Mouse (Mus musculus): Measurements from ENCODE around the gene Sgsm1. TPM values are rescaled to one million over a fixed set of nuclear protein-coding genes. Genes with fewer than 3 reads are reported as not detected.
A peak's percentile ranks its signal among the peaks of the same experiment; 100 is the strongest.

Gene Sgsm1
- total RNA-seq, 1 experiment = 7.1 TPM

DNA sequence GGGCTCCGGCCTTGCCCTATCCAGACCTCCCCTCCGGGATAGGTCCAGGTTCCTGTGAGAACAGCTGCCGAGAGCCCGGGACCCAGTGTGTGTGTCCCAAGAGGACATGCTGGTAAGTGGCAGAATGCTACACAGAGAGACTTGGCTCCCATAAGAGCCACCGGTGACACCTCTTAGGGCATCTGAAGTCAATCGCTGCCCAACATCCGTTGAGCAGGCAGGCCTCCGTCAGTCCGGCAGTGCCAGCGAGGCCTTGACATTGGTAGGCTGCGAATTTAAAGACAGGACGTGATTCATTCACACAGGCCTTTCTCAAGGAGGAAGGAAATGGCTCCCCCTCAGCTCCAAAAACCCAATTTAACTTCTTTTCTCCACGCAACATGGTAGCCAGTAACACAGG is 100.7 kb downstream of the Sgsm1 start:
- H3K4me3 ChIP-seq (ENCODE audit: insufficient read depth in 1 of 2, low read depth in 1 of 2, low read length in 2 of 2, poor library complexity in 1 of 2, severe bottlenecking in 1 of 2) = peak overlapping the region; percentile 50 to 70; a peak in 3 of 4 replicates
- no peaks in the 10 kb centered on the region for H3K9me3 ChIP-seq (ENCODE audit: control insufficient read depth, insufficient read depth, low read depth, low read length)
- in situ Hi-C loops (cut with MboI; ENCODE audit: low sequenced_read_pairs in 2 of 2, unreplicated experiment in 2 of 2) = no loop called here
- no peak for TF ChIP-seq ZNF384 (IDR thresholded peaks at IDR 0.05; ENCODE audit: low read depth, low read length)
- TF ChIP-seq CHD2 (IDR thresholded peaks at IDR 0.05; ENCODE audit: low read depth, low read length) = no peak
- no peak for TF ChIP-seq HCFC1 (IDR thresholded peaks at IDR 0.05; ENCODE audit: borderline replicate concordance, insufficient read depth, low read length)
- H3K36me3 ChIP-seq (ENCODE audit: control insufficient read depth, insufficient read depth, low read length, poor library complexity, severe bottlenecking) = no peaks in the 10 kb centered on the region
- no peak for DNase-seq (ENCODE audit: low read depth, low spot score)
- H3K9ac ChIP-seq (ENCODE audit: insufficient read depth, low read depth, low read length, poor library complexity, severe bottlenecking) = peak overlapping the region; percentile 51; the same call in 1 of the 2 replicates
- no peak overlapping the region for H3K27ac ChIP-seq (ENCODE audit: insufficient read depth, low read depth, low read length, poor library complexity, severe bottlenecking)
- H3K4me1 ChIP-seq (ENCODE audit: control insufficient read depth in 2 of 2, insufficient read depth in 2 of 2, low read length in 2 of 2, poor library complexity in 1 of 2) = peaks cover 0 to 20% of the 10 kb centered on the region in 2 experiments; a peak in 2 of 4 replicates

- Histone ChIP-seq H3K4me3 (ENCODE audit: insufficient read depth in 1 of 2, low read depth in 1 of 2, low read length in 2 of 2, poor library complexity in 1 of 2, severe bottlenecking in 1 of 2) (peak overlapping the region; percentile 50 to 70), H3K27ac (ENCODE audit: insufficient read depth, low read depth, low read length, poor library complexity, severe bottlenecking) (no peak overlapping the region), H3K9me3 (ENCODE audit: control insufficient read depth, insufficient read depth, low read depth, low read length) (no peaks in the 10 kb centered on the region), H3K36me3 (ENCODE audit: control insufficient read depth, insufficient read depth, low read length, poor library complexity, severe bottlenecking) (no peaks in the 10 kb centered on the region), H3K9ac (ENCODE audit: insufficient read depth, low read depth, low read length, poor library complexity, severe bottlenecking) (peak overlapping the region; percentile 51; the same call in 1 of the 2 replicates), H3K4me1 (ENCODE audit: control insufficient read depth in 2 of 2, insufficient read depth in 2 of 2, low read length in 2 of 2, poor library complexity in 1 of 2) (peaks cover 0 to 20% of the 10 kb centered on the region in 2 experiments; a peak in 2 of 4 replicates)
- TF ChIP-seq ZNF384 (IDR thresholded peaks at IDR 0.05; ENCODE audit: low read depth, low read length) = no peak
- TF ChIP-seq ZC3H11A (IDR thresholded peaks at IDR 0.05; ENCODE audit: borderline replicate concordance, low read depth, low read length) = no peak
- TF ChIP-seq HCFC1 (IDR thresholded peaks at IDR 0.05; ENCODE audit: borderline replicate concordance, insufficient read depth, low read length) = no peak
- no peak for TF ChIP-seq MAFK (IDR thresholded peaks at IDR 0.05; ENCODE audit: insufficient read depth, low read depth, low read length)
- TF ChIP-seq CHD2 (IDR thresholded peaks at IDR 0.05; ENCODE audit: low read depth, low read length) = no peak
- in situ Hi-C loops (cut with MboI; ENCODE audit: low sequenced_read_pairs in 2 of 2, unreplicated experiment in 2 of 2) = no loop called here
- peak; percentile 67 for DNase-seq (ENCODE audit: low read depth, low spot score)
Measured at GRCm38 (mm10) chr5:113209401-113209750, 101.2 kb downstream of the Sgsm1 start.

GRCm38 (mm10) chr5:113208622-113209400 is 101.8 kb downstream of the Sgsm1 start:
- no peaks in the 10 kb centered on the region for H3K9me3 ChIP-seq (ENCODE audit: control insufficient read depth, insufficient read depth, low read depth, low read length)
- H3K9ac ChIP-seq (ENCODE audit: insufficient read depth, low read depth, low read length, poor library complexity, severe bottlenecking) = no peak overlapping the region
- in situ Hi-C loops (cut with MboI; ENCODE audit: low sequenced_read_pairs in 2 of 2, unreplicated experiment in 2 of 2) = no loop called here
- no peak for TF ChIP-seq CHD2 (IDR thresholded peaks at IDR 0.05; ENCODE audit: low read depth, low read length)
- TF ChIP-seq HCFC1 (IDR thresholded peaks at IDR 0.05; ENCODE audit: borderline replicate concordance, insufficient read depth, low read length) = no peak
- TF ChIP-seq ZNF384 (IDR thresholded peaks at IDR 0.05; ENCODE audit: low read depth, low read length) = no peak
- no peak for TF ChIP-seq ZC3H11A (IDR thresholded peaks at IDR 0.05; ENCODE audit: borderline replicate concordance, low read depth, low read length)
- no peak for TF ChIP-seq MAFK (IDR thresholded peaks at IDR 0.05; ENCODE audit: insufficient read depth, low read depth, low read length)
- H3K4me3 ChIP-seq (ENCODE audit: insufficient read depth in 1 of 2, low read depth in 1 of 2, low read length in 2 of 2, poor library complexity in 1 of 2, severe bottlenecking in 1 of 2) = peak overlapping the region; percentile 50 to 70
- no peak for DNase-seq (ENCODE audit: low read depth, low spot score)
- H3K27ac ChIP-seq (ENCODE audit: insufficient read depth, low read depth, low read length, poor library complexity, severe bottlenecking) = no peak overlapping the region; the same call in 1 of the 2 replicates
- no peaks in the 10 kb centered on the region for H3K36me3 ChIP-seq (ENCODE audit: control insufficient read depth, insufficient read depth, low read length, poor library complexity, severe bottlenecking)
- H3K4me1 ChIP-seq (ENCODE audit: control insufficient read depth in 2 of 2, insufficient read depth in 2 of 2, low read length in 2 of 2, poor library complexity in 1 of 2) = peaks cover 0 to 20% of the 10 kb centered on the region in 2 experiments; a peak in 2 of 4 replicates

GRCm38 (mm10) chr5:113208048-113208447 is 102.5 kb downstream of the Sgsm1 start:
- no peak for DNase-seq (ENCODE audit: low read depth, low spot score)
- peaks cover 0 to 21% of the 10 kb centered on the region in 2 experiments; a peak in 2 of 4 replicates for H3K4me1 ChIP-seq (ENCODE audit: control insufficient read depth in 2 of 2, insufficient read depth in 2 of 2, low read length in 2 of 2, poor library complexity in 1 of 2)

More at GRCm38 (mm10) chr5:113208048-113208447, 102.5 kb downstream of the Sgsm1 start:
- no peaks in the 10 kb centered on the region for H3K36me3 ChIP-seq (ENCODE audit: control insufficient read depth, insufficient read depth, low read length, poor library complexity, severe bottlenecking)
- in situ Hi-C loops (cut with MboI; ENCODE audit: low sequenced_read_pairs in 2 of 2, unreplicated experiment in 2 of 2) = no loop called here
- no peaks in the 10 kb centered on the region for H3K9me3 ChIP-seq (ENCODE audit: control insufficient read depth, insufficient read depth, low read depth, low read length)
- TF ChIP-seq ZC3H11A (IDR thresholded peaks at IDR 0.05; ENCODE audit: borderline replicate concordance, low read depth, low read length) = no peak
- no peak overlapping the region for H3K9ac ChIP-seq (ENCODE audit: insufficient read depth, low read depth, low read length, poor library complexity, severe bottlenecking)
- no peak overlapping the region for H3K27ac ChIP-seq (ENCODE audit: insufficient read depth, low read depth, low read length, poor library complexity, severe bottlenecking)
- no peak overlapping the region for H3K4me3 ChIP-seq (ENCODE audit: insufficient read depth in 1 of 2, low read depth in 1 of 2, low read length in 2 of 2, poor library complexity in 1 of 2, severe bottlenecking in 1 of 2)

Measured in ES-E14 (cell line).